ENCODE assay signal across 13 mouse cellular contexts in genomic region chr3:148907024-148907778, GRCm38 (mm10).
A peak's percentile ranks its signal among the peaks of the same experiment; 100 is the strongest.
DNase-seq lines count a peak whose midpoint lies in the region; ATAC-seq lines count a peak whose summit lies in the region.
"Had no signal": no experiment of that assay in that cellular context is flagged by ENCODE, and none has a peak within 500 bp of the region (broad histone marks: within the 10 kb centered on the region; RNA-seq: fewer than 3 reads in every experiment).

No protein-coding gene starts in this region.

- H3K9me3 ChIP-seq in heart, embryonic 10.5 days = no peaks in the 10 kb centered on the region
- no peaks in the 10 kb centered on the region for H3K9me3 ChIP-seq in intestine, embryonic 15.5 days
- H3K9me3 ChIP-seq in midbrain, embryonic 15.5 days = no peaks in the 10 kb centered on the region
- H3K9me3 ChIP-seq: hindbrain, embryonic 10.5 days; midbrain, embryonic 12.5 days; neural tube, embryonic 13.5 days had no signal

- H3K4me1 ChIP-seq in heart, embryonic 10.5 days = peaks cover 36% of the 10 kb centered on the region
- peaks cover 19% of the 10 kb centered on the region for H3K4me1 ChIP-seq in intestine, embryonic 15.5 days (replicated peaks)
- H3K4me1 ChIP-seq in midbrain, embryonic 15.5 days = peaks cover 25% of the 10 kb centered on the region

- no peak overlapping the region for H3K4me2 ChIP-seq in intestine, embryonic 15.5 days (replicated peaks)
- no peak overlapping the region for H3K4me2 ChIP-seq in midbrain, embryonic 15.5 days
- H3K4me2 ChIP-seq: midbrain, embryonic 12.5 days; neural tube, embryonic 13.5 days had no signal

- no peaks in the 10 kb centered on the region for H3K27me3 ChIP-seq in heart, embryonic 10.5 days (ENCODE audit: insufficient read depth, poor library complexity, severe bottlenecking)
- no peaks in the 10 kb centered on the region for H3K27me3 ChIP-seq in intestine, embryonic 15.5 days (replicated peaks)
- H3K27me3 ChIP-seq in midbrain, embryonic 15.5 days (replicated peaks) = no peaks in the 10 kb centered on the region
- H3K27me3 ChIP-seq: midbrain, embryonic 12.5 days; neural tube, embryonic 13.5 days had no signal

- H3K27ac ChIP-seq in heart, embryonic 10.5 days = peak overlapping the region; percentile 62; the same call in 1 of the 2 replicates
- H3K27ac ChIP-seq in intestine, embryonic 15.5 days = no peak overlapping the region
- no peak overlapping the region for H3K27ac ChIP-seq in midbrain, embryonic 15.5 days
- H3K27ac ChIP-seq: hindbrain, embryonic 10.5 days; midbrain, embryonic 12.5 days; neural tube, embryonic 13.5 days had no signal

- peak; percentile 35 for DNase-seq in kidney, postnatal 14 days
- DNase-seq in kidney, postnatal 4 days = no peak
- no peak for DNase-seq in heart, embryonic 10.5 days (ENCODE audit: low spot score)
- peak; percentile 32 for DNase-seq in lung, postnatal 25 days (ENCODE audit: low spot score)
- DNase-seq in frontal cortex, postnatal 10 days (ENCODE audit: low spot score in 2 of 2) = no peak
- DNase-seq: cerebellum, postnatal 36 days; kidney, postnatal 10 days had no signal

- no peak overlapping the region for H3K4me3 ChIP-seq in heart, embryonic 10.5 days
- no peak overlapping the region for H3K4me3 ChIP-seq in intestine, embryonic 15.5 days (replicated peaks)
- no peak overlapping the region for H3K4me3 ChIP-seq in midbrain, embryonic 15.5 days
- H3K4me3 ChIP-seq: hindbrain, embryonic 10.5 days; midbrain, embryonic 12.5 days; neural tube, embryonic 13.5 days had no signal

- H3K9ac ChIP-seq in intestine, embryonic 15.5 days = no peak overlapping the region
- no peak overlapping the region for H3K9ac ChIP-seq in midbrain, embryonic 15.5 days
- H3K9ac ChIP-seq: midbrain, embryonic 12.5 days; neural tube, embryonic 13.5 days had no signal

- no peaks in the 10 kb centered on the region for H3K36me3 ChIP-seq in heart, embryonic 10.5 days
- H3K36me3 ChIP-seq in intestine, embryonic 15.5 days = no peaks in the 10 kb centered on the region
- H3K36me3 ChIP-seq in midbrain, embryonic 15.5 days (replicated peaks) = no peaks in the 10 kb centered on the region
- H3K36me3 ChIP-seq: hindbrain, embryonic 10.5 days; midbrain, embryonic 12.5 days; neural tube, embryonic 13.5 days had no signal

- ATAC-seq in intestine, embryonic 15.5 days = peak; percentile 48; the same call in 1 of the 2 replicates
- ATAC-seq in midbrain, embryonic 15.5 days (replicated peaks) = no peak
- no peak for ATAC-seq in granulocyte monocyte progenitor cell, adult 5-6 weeks (replicated peaks; ENCODE audit: poor library complexity, severe bottlenecking)

- WGBS in heart, embryonic 10.5 days = 40% methylated on average over 6 of the region's 6 CpGs
- 59% methylated on average over 6 of the region's 6 CpGs for WGBS in intestine, embryonic 15.5 days
- 68% methylated on average over 6 of the region's 6 CpGs for WGBS in midbrain, embryonic 15.5 days

Comparison
In these comparisons a context has a peak if more than half of its experiments do, and no peak if none do; other contexts are left out.
1. DNase-seq: peak in kidney, postnatal 14 days (single experiment) and lung, postnatal 25 days (single experiment); none in kidney, postnatal 4 days (0 of 2), heart, embryonic 10.5 days (single experiment) and frontal cortex, postnatal 10 days (0 of 2).